Mouse (Mus musculus) liver, postnatal 0 days (tissue): ENCODE measurements around the gene Anapc11.

Source experiments
- CTCF ChIP-seq: sonication (generic); IDR thresholded peaks from 2 replicates; pipeline ENCODE4 v1.5.1; 2016; ENCODE audit warnings: antibody characterized with exemption, low read depth
- EP300 ChIP-seq: IDR thresholded peaks from 2 replicates; pipeline ENCODE4 v1.6.1; 2016; ENCODE audit warnings: antibody characterized with exemption, low read depth, mild to moderate bottlenecking

DNA sequence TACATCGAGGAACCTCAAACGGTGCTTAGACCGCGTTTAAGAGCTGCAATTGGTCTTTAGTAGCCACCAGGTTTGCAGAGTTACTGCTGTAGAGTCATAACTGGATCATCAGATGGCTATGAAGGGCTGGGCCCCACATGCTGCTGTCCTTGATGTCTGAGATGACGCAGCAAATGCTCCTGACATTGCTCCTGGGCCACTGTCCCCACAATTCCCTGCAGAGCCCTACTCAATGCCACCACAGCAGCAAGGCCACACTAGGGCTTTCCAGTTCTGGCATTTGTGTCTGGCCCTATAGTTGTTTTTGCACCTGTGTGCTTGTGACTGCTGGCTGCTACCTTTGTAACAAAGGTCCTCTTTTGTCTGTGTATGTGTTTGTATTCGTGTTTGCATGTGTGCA lies 24.6 kb downstream of the Anapc11 start:
- no peak for TF ChIP-seq CTCF
- TF ChIP-seq EP300 = no peak
